22 mouse cellular contexts compared by ENCODE assay signal in the genomic region with DNA sequence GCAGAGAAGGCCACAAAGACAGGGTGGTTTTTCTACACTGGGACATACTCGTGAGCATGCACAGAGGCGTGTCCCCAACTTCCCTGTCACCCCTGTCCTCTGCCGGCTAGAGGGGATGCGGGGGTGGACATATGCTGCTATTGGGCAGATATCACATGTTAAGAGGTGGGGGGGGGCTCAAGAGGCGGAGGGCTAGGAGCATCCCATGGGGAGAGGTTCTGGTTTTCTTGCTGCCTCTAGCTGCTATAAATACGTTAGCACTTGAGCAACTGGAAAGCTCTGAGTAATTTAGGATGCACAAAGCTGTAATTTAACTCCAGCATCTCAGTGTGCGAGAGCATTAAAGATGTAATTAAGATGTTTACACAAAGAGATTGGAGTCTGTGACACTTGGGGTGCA. TPM values are rescaled to one million over a fixed set of nuclear protein-coding genes. Genes with fewer than 3 reads are reported as not detected.
"Had no signal": no experiment of that assay in that cellular context is flagged by ENCODE, and none has a peak within 500 bp of the region (broad histone marks: within the 10 kb centered on the region; RNA-seq: fewer than 3 reads in every experiment).

No protein-coding gene starts in this region.

- H3K27ac ChIP-seq: kidney, postnatal 0 days; layer of hippocampus, adult 2 months; left cerebral cortex, adult 2 months; liver, embryonic 13.5 days; midbrain, embryonic 12.5 days had no signal

- H3K36me3 ChIP-seq: liver, embryonic 13.5 days; midbrain, embryonic 12.5 days had no signal

- ATAC-seq: midbrain, embryonic 16.5 days had no signal

- H3K9me3 ChIP-seq: liver, embryonic 13.5 days; midbrain, embryonic 12.5 days had no signal

- H3K4me2 ChIP-seq: liver, embryonic 13.5 days; midbrain, embryonic 12.5 days had no signal

- DNase-seq: kidney, adult 2 months; kidney, postnatal 25 days; layer of hippocampus, adult 9-11 months; layer of hippocampus, postnatal 36 days; liver, embryonic 13.5 days; lung, adult 2 months; lung, postnatal 14 days; lung, postnatal 4 days; retina, postnatal 1 day; right cerebral cortex, postnatal 25 days; spleen, adult 18-20 months; thymus, adult 2 months; thymus, postnatal 14 days; thymus, postnatal 4 days had no signal

- H3K9ac ChIP-seq: liver, embryonic 13.5 days; midbrain, embryonic 12.5 days had no signal

- H3K4me3 ChIP-seq: layer of hippocampus, adult 2 months; left cerebral cortex, adult 2 months; liver, embryonic 13.5 days; midbrain, embryonic 12.5 days; myocyte had no signal

- H3K27me3 ChIP-seq: midbrain, embryonic 12.5 days had no signal

- H3K4me1 ChIP-seq: liver, embryonic 13.5 days; midbrain, embryonic 12.5 days had no signal

RNA-seq across cellular contexts. Expression of a gene that starts 50.1 kb away (rescaled TPM):
- polyA plus RNA-seq: liver, adult 2 months; liver, embryonic 13.5 days; liver, embryonic 16.5 days had no signal
